Mouse (Mus musculus) adrenal gland, postnatal 4 days (tissue): ENCODE measurements at regions not wholly inside any gene's neighbourhood (a gene's known extent, or its start where the extent isn't known, plus 50 kb on each side); places are given as distances from the start of the nearest gene placed in this dataset.
A peak's percentile ranks its signal among the peaks of the same experiment; 100 is the strongest.

Source experiments
- DNase-seq, 2 experiments: peaks; one replicate each; pipeline ENCODE4 v3.0.0; 2021 to 2022; ENCODE audit warnings: low spot score in 2 of 2, mixed read lengths in 2 of 2

DNA sequence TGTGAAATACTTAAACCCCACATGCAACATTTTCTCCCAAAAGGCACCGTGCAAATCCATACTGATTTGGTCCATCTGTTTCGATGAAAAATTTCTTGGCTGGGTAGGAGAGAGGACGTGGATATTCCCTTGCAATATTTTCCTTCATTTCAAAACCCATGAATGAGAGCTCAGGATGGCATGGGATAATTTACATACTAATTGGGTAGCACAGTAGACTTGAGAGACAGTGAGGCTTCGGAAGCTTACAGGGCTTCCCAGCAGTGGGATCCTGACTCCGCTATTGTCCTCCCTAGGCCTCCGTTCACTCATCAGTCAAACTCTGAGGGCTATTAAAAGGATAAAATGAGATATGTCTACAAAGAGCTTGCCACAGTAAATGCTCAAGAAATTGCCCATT lies 59.8 kb downstream of the Sox3 start:
- no peak for DNase-seq

DNA sequence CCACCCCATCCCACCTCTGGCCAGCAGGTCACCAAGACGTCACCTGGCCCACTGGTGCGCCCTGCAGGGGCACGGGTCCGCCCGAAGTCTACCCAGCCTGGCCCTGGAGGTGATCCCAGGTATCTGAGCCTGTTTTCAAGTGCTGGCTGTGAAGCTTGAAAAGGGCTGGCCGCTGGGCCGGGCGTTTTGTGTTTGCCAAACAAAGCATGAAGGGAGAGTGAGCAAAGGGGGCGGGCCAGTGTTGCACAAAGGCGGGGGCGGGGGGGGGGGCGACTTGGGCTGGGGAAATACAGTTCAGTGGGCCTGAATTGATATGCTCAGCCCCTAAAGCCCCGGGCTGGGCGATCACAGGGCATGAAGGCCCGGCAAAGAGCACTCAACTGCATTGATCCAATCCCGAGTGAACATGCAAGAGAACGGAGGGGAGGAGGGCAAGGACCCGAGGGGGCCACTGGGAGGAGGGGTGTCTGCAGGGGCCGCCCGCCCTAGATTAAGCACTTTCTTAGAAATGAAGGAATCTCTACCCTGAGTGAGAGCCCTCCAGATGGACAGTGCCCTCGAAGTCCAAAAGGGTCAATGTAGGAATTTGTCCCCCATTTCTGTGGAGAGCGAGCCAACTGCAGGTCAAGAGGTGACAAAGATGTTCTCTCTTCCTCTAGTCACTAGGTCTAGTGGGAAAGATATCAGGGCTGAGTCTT lies 61.8 kb downstream of the Sox3 start:
- DNase-seq = no peak

DNA sequence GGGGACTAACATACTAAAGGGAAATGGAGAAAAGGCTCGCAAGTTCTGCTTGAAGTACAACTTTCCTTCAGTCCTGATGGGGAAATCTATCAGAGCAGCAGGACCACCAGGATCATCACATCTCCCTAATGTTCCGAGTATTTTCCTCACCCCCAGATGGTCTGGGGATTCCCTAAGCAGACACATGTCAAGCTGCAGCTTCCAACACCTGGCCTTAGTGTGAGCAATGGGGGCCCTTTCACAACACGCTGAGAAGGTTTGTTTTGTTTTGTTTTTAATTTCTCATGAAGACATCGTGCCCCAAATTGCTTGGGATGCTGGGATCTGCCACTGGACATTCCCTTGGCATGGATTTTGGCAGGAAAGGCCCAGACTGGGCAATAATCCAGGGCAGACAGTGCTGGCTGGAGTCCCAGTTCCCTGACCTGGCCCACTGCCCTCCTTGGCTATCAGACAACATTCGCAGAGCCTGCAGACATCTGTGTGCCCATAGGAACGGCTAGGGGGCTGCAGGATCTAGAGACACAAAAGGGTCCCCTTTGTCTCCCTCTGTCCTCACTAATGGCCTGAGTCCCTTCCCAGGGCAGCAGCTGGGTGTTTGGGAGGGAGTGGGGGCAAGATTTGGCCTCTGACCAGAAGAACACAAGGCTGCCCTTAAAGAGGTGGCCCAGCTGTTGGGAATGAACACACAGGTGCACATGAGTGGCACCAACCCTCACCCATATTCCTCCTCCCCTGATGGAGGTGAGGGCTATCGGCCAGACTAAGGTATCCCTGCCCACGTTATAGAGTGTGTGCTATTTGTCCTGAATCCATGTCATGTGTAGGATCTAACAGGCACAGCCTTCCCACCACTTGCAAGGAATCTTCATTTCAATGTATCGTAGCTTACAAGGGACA lies 67.8 kb downstream of the Sox3 start:
- peak; percentile 21 to 28 for DNase-seq

DNA sequence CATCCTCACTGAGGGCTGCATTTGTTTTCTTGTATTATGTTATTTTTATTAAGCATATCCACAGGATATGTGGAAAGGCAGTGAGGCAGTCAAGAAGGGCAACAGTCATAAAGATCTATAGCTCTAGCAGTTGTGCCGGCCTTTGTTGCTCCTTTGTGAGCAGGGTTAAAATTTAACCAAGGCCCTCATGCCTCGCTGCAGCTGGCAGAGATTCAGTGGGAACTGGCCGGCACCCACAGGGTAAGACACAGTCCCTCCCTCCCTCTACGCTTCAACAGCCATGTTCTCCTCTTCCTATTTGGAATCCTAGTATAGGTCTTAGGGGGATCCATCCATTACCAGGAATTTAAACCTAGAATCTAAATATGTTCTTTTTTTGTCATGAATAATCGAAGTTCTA lies 94.7 kb downstream of the Sox3 start:
- no peak for DNase-seq

DNA sequence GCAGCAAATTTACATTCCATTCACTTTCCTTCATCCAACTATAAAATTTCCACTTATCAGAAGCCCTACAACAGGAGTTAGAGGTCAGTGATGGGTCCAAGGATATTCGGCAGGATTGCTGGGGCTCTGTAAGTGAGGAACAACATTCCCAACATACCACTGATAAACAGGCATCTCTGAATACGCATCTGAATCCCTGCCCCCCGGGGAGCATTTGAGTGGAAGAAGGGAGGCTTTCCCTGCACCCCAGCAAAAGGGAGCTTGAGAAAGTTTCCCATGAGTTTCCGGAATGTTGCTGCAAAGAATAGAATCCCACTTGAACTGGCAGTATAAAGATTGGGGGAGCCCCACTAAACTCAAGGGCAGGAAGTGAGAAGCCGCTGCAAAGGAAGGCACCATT lies 112.5 kb downstream of the Sox3 start:
- DNase-seq = no peak

DNA sequence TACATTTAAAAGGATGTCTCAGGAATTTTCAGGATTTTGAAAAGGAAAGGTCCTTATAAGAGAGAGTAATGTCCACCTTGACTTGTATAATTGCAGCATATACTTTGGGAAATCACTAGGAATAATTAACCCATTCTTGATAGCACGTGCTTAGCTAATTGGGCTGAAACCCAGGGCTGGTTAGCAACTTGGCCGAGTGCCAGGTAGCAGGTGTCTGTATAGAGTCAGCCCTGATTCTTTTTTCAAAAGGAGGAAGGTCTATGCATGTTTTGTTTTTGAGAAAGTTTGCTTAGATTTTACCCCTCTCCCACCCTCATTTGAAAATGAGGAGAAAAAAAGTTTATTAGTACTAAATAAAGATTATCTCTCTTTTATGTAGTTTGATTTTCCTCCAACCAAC lies 113.1 kb downstream of the Sox3 start:
- no peak for DNase-seq

DNA sequence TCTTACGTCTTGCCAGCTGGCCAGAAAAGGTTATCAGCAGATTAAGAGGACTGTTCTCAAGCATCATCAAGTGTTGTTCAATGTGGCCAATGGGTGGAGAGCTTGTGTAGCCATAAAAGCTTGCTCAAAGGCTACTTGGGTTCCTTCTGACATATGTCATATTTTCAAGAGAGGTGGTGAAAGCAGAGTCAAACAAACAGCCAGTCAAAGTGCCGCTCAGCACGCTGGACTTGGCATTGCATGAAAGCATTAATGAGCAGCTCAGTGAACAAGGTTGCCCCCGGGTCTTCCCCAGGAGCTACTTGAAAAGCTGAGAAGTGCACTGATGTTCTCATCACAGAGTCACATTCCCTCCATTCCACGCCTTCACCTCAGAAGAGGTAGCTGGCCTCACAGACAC lies 119.6 kb downstream of the Sox3 start:
- no peak for DNase-seq

DNA sequence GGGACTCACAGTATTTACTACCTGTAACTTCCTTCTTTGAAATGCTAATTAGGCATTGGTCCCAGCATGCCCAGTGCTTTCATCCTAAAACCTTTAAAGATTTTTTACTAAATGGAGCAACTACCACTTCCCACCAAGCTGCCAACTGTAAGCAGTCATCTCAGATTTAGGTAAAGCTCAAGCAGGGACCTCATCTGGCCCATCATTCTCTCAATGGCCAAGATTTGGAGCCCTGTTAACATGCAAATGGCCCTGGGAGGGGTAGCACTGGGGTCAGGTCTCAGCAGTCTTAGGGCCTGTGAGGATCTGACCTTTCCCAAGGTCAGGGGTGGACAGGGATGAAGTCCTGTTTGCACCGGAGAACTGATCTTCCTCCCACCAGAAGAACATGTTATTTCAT lies 120.8 kb downstream of the Sox3 start:
- no peak for DNase-seq

DNA sequence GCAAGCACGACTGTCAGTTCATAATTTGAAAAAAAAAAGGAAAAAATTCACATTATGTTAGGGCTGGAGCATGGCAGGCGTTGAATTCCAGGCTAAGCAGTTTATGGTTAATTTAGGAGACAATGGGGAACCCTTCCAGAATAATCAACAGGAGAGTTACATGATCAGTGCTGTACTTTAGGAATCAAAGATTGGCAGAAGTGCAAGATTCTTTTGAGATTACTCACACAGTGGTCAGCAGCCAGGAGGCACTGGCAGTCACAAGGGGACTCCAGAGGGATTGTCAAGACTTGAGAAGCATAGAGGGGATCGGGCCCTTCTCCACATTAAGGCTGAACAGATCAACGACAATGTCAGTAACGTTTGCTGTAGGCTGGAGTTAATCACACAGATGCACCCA lies 142.8 kb downstream of the Sox3 start:
- DNase-seq = no peak

DNA sequence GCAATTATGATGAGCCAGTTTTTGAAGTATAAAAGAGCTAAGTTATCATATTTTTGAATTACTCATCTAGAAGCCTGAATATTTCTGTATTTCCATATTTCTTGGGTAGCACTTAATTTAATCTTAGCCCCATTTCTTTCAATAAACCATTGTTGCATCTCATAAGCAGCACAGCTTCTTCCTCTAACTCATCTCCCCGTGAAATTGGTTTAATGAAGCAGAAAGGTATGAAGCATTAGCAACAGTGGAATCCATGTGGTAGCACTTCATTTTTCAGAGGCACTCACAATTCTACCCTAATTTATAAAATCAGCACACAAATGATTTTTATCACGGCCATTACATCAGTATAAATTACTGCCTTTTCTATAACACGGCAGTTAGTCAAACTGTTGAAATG lies 149.3 kb downstream of the Sox3 start:
- no peak for DNase-seq

DNA sequence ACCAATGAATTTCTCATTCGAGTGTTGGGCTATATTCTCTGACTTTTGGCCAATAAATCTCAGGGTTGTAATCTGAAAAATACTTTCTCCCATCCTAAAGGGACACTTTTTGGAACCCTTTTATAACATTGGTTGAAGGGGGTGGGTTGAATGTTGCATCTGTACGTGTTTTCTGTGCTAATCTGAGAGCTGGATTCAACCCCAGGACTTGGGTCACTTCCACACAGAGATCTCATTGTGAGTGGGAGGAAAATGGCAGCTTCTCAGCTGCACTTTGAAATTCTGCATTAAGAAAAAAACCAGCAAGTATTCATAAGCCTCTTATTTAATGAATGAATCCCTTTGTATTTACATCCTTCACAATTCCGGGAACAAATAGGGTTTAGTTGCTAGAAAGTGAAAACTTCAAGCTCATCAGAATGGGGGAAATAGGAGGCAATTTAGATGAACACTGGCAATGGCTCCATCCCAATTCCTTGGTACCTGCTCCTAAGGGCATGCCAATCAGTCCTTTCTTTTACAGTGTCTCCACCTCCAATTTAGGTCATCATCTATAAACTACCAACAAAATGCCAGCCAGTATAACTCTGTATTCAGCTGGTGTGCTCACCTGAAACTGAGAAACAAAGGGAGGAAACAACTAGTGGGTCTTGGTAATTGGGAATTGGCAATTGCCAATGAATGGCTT lies 150.1 kb downstream of the Sox3 start:
- no peak for DNase-seq

DNA sequence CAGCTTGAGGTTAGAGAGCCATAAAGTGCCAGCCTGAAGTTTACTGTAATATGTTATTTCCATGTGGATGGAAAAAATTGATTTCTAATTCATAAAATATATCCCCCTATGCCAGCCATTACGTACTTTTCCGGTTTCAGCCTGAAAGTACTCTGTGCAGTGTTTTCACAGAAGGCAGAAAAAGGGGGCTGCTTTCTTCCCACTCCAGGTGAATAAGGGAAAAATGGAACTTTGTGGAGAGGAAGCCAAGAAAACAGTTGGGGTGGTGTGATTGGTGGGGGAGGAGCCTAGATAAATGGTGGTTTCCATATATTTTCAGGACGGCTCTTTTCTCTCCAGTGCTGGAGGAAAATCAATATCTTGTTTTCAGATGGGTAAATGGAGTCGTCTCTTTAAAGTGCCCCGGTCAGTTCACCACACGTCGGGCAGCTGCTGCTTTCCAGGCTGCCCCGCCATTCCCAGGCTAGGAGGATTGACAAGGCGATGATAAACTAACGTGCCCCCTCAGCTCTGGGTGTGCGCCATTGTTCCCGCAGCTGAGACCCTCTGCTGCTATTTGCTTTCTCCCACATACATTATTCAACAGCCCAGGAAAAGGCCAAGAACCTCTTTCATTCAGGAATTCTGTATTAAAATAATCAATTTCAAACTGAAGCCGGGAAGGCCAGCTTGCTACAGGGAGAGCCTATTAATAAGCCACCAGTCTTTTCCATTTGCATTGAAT lies 127.1 kb upstream of the Atp11c start:
- DNase-seq = no peak

DNA sequence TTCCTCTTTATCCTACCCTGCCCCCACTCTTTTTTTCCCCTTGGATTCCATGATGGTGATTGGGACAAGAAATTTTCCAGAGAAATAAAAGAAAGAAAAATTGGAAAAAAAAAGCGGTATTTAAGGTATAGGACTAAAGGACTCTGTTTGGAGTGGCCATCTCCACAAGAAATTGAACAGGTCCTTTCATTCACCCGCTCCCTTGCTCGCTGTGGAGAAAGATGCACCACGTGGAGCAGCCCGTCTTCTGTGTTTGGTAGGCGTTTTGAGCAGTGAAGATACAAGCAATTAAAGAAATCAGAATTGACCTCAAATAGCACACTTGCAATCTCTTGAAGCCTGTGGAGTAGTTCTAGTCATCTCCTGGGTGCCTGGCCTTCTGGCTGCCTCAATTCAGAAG lies 126.3 kb upstream of the Atp11c start:
- DNase-seq = no peak

DNA sequence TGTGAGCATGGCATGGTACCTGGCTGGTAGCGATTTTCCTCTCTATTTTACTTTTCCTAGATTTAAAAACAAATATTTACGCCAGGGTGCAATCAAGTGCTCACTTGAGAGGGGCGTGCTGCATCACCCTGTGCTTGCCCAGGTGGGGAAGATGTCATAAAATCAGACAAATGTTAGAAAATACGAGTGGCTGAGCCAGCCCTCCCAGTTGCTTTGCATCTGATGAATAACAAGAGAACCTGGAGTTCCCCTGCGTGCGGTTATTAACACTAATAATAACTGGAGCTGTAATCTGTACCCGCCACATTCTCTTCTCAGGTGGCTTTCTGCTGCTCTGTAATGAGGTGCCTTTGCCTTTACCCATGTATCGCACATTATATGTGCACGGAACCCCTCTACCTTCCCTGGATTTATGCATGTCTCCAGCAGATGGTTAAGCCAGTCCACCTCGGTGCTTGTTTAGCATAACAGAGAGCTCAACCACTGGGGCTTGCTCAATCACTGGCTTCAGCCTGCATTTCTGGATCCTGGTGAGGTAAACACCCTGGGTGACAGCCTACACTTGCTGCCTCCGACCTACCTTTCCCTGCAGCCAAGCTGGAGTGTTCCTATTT lies 125.8 kb upstream of the Atp11c start:
- no peak for DNase-seq

DNA sequence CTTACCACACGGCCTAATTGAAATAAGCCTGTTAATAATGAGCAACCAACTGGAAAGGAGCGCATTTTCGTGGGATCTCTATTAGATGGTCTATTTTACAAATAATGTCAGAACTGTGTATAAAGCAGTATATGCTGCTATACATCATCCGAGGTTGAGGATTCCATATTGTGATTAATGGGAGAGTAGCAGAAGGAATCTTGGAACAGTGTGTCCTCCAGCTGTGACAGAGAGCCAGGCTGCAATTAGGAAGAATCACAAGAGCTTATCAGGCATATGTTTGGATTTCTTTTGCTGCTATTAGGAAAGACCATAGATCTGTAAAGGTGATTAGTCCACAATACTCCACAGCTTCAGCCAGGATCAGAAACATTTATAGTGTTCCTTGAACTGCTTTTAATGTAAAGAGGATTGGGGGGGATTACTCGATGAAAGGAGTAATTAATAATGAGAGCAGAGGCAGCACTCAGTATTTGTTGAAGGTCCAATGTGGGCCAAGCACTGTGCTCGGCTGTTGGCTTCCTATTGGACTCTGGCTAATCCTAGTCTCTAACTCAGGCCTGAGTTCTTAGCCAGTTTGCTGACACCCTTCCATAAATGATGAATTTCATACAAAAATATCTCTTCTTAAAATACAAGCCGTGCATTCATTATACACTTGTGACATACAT lies 88.7 kb upstream of the Atp11c start:
- DNase-seq = no peak

DNA sequence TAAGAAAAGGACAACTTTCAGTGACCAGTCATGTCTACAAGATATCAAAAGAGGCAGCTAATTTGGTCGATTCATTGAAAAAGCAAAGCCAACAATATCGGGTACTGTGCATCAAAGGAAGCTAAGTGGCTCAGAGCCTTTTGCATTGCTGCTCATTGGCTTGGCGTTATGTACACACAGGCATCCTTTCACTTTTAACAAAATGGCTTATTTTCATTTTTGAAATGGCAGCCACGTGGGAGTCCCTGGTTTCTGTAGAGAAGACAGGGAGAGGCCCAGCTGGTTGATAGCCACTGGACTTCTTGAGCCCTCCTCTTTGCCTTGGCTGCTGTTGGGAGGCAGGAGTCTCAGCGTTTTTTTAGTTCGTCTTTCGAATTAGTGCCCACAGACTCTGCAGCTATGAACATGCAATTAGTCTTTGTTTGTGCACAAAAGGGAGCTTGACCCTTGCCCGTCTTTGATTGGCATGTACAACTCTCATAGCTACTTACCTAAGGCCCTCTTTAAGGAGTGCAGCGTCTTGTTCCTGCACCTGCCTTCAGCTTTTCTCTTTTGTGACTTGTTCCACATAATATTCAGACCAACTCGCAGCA lies 52.3 kb upstream of the Atp11c start:
- no peak for DNase-seq
